Mouse (Mus musculus) olfactory bulb, adult 2 months (tissue): Measurements from ENCODE around the gene 1700037C18Rik.

Experiments
- CTCF ChIP-seq: fragments of 200-500 bp; IDR thresholded peaks from 2 replicates; pipeline ENCODE4 v1.5.1; 2012; ENCODE audit warnings: low read depth, mild to moderate bottlenecking, low read length, moderate library complexity; ENCODE audit not compliant: insufficient read depth
- POLR2A ChIP-seq: fragments of 200-500 bp; IDR thresholded peaks from 2 replicates; pipeline ENCODE4 v1.6.1; 2012; ENCODE audit warnings: mild to moderate bottlenecking, low read depth, low read length, moderate library complexity; ENCODE audit not compliant: insufficient read depth

- no peak for TF ChIP-seq CTCF
- no peak for TF ChIP-seq POLR2A
Measured at GRCm38 (mm10) chr16:3876346-3876745, 32.1 kb downstream of the 1700037C18Rik start.
